Mouse (Mus musculus) CD4-positive, CD25-positive, alpha-beta regulatory T cell, adult 9 weeks (primary cell): ENCODE data around the gene Gna14. TPM values are rescaled to one million over a fixed set of nuclear protein-coding genes. Genes with fewer than 3 reads are reported as not detected.

ENCODE experiments used
- polyA plus RNA-seq: library from polyadenylated mRNA; unstranded; fragments of 100-300 nt; shearing (Covaris generic); gene quantifications from one replicate; pipeline ENCODE4 v1.2.1, GENCODE M21; 2017

The Gna14 gene
- 3.9 TPM for polyA plus RNA-seq

GRCm38 (mm10) chr19:16435531-16436231 is at the start of gene Gna14:
Gene Gna14 (plus strand): TSS chr19:16435762.

